Mouse (Mus musculus) testis, adult 2 months (tissue): ENCODE measurements at regions not wholly inside any gene's neighbourhood (a gene's known extent, or its start where the extent isn't known, plus 50 kb on each side); places are given as distances from the start of the nearest gene placed in this dataset.

Experiments
- H3K27ac ChIP-seq: fragments of 200-500 bp; 2 replicates; pipeline ENCODE4 v1.5.1; 2012; ENCODE audit warnings: low read depth, low read length; ENCODE audit not compliant: control insufficient read depth, insufficient read depth
- H3K27me3 ChIP-seq: fragments of 200-500 bp; 2 replicates; pipeline ENCODE4 v1.6.1; 2012; ENCODE audit warnings: mild to moderate bottlenecking, low read length, moderate library complexity; ENCODE audit not compliant: control insufficient read depth, insufficient read depth
- H3K36me3 ChIP-seq: fragments of 200-500 bp; 2 replicates; pipeline ENCODE4 v1.6.1; 2012; ENCODE audit warnings: mild to moderate bottlenecking, low read length; ENCODE audit not compliant: control insufficient read depth, insufficient read depth
- H3K4me1 ChIP-seq: fragments of 200-500 bp; 2 replicates; pipeline ENCODE4 v1.6.1; 2012; ENCODE audit warnings: low read length; ENCODE audit not compliant: control insufficient read depth, insufficient read depth
- H3K4me3 ChIP-seq: fragments of 200-500 bp; 2 replicates; pipeline ENCODE4 v1.5.1; 2012; ENCODE audit warnings: low read depth, mild to moderate bottlenecking, low read length, moderate library complexity, mixed read lengths; ENCODE audit not compliant: control insufficient read depth
- CTCF ChIP-seq: fragments of 200-500 bp; IDR thresholded peaks from 2 replicates; pipeline ENCODE4 v1.5.1; 2012; ENCODE audit warnings: low read depth, mild to moderate bottlenecking, inconsistent platforms, low read length, moderate library complexity; ENCODE audit not compliant: control insufficient read depth, insufficient read depth, insufficient replicate concordance
- POLR2A ChIP-seq: fragments of 200-500 bp; IDR thresholded peaks from 2 replicates; pipeline ENCODE4 v1.6.1; 2012; ENCODE audit warnings: low read depth, mild to moderate bottlenecking, inconsistent platforms, low read length, moderate library complexity; ENCODE audit not compliant: control insufficient read depth

- Histone ChIP-seq H3K27me3 (no peaks in the 10 kb centered on the region), H3K27ac (no peak overlapping the region), H3K36me3 (no peaks in the 10 kb centered on the region), H3K4me1 (0 out of 2 replicates have a peak, but pooled peaks cover 2% of the 10 kb centered on the region), H3K4me3 (no peak overlapping the region)
- no peak for TF ChIP-seq CTCF
- no peak for TF ChIP-seq POLR2A
These were observed 191.6 kb downstream of the Agtpbp1 start for GRCm38 (mm10) chr13:59393231-59393938.

DNA sequence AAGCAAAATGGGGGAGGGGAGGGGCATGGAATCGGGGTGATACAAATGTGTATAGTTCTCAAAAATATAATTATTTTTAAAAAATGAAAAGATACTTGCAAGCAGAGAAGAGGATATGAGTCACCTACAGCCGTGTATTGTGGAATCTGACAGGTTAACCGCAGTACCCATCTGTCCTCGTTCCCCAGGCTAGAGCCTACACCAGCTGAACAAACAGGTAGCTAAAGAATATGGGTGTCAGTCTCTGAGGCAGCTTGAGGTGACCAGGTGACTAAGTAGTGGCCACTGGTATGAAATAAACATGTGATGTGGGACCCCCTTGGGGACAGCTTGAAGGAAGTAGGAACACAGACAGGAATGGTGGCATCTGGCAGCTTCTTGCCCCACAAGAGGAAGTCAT lies 192.2 kb downstream of the Agtpbp1 start:
- Histone ChIP-seq H3K36me3 (no peaks in the 10 kb centered on the region), H3K4me1 (0 out of 2 replicates have a peak, but pooled peaks cover 2% of the 10 kb centered on the region), H3K4me3 (no peak overlapping the region), H3K27ac (no peak overlapping the region), H3K27me3 (no peaks in the 10 kb centered on the region)
- TF ChIP-seq POLR2A (no peak), CTCF (no peak)

DNA sequence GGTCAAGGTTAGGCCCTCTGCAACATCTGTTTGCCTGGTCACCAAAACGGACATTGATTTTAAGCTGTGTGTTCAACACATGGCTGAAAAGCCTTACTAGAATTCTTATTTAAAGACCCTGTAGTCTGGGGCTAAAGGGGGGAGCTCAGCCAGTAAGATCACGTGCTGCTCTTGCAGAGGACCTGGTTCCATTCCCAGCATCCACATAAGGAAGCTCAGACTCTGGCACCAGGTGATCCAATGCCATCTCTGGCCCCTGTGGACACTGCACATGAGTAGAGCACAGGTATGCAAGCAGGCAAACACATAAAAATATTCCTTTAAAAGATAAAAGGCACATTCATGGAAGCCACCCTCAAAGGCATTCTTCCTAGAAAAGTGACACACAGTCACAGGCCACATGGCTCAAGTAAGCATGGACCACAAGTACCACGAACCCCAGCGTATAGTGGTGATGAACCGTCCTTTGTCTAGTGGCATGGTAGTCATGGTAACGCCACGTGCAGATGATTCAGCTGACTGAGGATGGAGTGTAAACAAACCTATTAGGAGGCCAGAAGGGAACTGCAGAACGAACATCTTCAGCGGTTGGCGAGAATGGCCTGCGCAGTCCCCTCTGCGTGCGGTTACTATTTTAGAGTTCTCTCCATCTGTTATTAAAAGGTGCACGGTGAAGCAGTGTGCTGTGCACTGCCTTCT lies 197.3 kb downstream of the Agtpbp1 start:
- H3K4me3 ChIP-seq, result no peak overlapping the region
- TF ChIP-seq CTCF, result no peak
- TF ChIP-seq POLR2A, result no peak
- no peaks in the 10 kb centered on the region for H3K27me3 ChIP-seq
- no peaks in the 10 kb centered on the region for H3K4me1 ChIP-seq
- H3K36me3 ChIP-seq, result no peaks in the 10 kb centered on the region
- H3K27ac ChIP-seq, result no peak overlapping the region

GRCm38 (mm10) chr13:59386935-59387540 lies 198.0 kb downstream of the Agtpbp1 start:
- Histone ChIP-seq H3K36me3 (no peaks in the 10 kb centered on the region), H3K27me3 (no peaks in the 10 kb centered on the region), H3K4me1 (no peaks in the 10 kb centered on the region), H3K4me3 (no peak overlapping the region), H3K27ac (no peak overlapping the region)
- TF ChIP-seq CTCF (no peak), POLR2A (no peak)

- H3K27ac ChIP-seq, result no peak overlapping the region
- no peaks in the 10 kb centered on the region for H3K36me3 ChIP-seq
- no peaks in the 10 kb centered on the region for H3K27me3 ChIP-seq
- TF ChIP-seq POLR2A, result no peak
- no peak for TF ChIP-seq CTCF
- no peaks in the 10 kb centered on the region for H3K4me1 ChIP-seq
- H3K4me3 ChIP-seq, result no peak overlapping the region
These were observed 199.2 kb downstream of the Agtpbp1 start for GRCm38 (mm10) chr13:59385824-59386223.

GRCm38 (mm10) chr13:59370141-59370816 lies 214.7 kb downstream of the Agtpbp1 start:
- H3K27ac ChIP-seq, result no peak overlapping the region
- H3K4me1 ChIP-seq, result peaks cover 2% of the 10 kb centered on the region; the same call in 1 of the 2 replicates
- H3K36me3 ChIP-seq, result no peaks in the 10 kb centered on the region
- TF ChIP-seq CTCF, result no peak
- no peak for TF ChIP-seq POLR2A
- H3K4me3 ChIP-seq, result no peak overlapping the region
- no peaks in the 10 kb centered on the region for H3K27me3 ChIP-seq
